Mouse (Mus musculus): ENCODE measurements around the gene Mt4. TPM values are rescaled to one million over a fixed set of nuclear protein-coding genes. Genes with fewer than 3 reads are reported as not detected.

Mt4 gene
- polyA plus RNA-seq (2021; fragmentation: Nextera tagmentation) = not detected in 2 replicates
- long read RNA-seq, experiment 1 = 0 reads
- long read RNA-seq, experiment 2 = 0 reads

DNA sequence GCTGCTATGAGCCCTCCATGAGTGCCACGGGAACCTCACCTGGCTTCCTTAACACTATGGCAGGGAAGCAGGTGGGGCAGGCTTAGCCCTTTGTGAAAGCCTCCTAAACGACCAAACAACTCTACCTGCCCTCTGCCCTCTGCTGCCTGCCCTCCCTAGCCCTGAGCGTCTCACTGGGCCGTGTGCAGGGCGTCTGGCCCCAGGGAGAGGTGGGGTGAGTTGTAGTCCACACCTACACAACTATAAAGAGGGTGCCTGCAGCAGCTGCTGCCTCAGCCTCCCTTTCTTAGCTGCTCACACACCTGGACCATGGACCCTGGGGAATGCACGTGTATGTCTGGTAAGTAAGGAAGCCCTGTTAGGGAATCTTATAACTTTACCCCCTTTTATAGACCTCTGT is at the start of gene Mt4:
Gene Mt4, plus strand, starts transcription at position 265 of the 400 bp plus-strand sequence.

DNA sequence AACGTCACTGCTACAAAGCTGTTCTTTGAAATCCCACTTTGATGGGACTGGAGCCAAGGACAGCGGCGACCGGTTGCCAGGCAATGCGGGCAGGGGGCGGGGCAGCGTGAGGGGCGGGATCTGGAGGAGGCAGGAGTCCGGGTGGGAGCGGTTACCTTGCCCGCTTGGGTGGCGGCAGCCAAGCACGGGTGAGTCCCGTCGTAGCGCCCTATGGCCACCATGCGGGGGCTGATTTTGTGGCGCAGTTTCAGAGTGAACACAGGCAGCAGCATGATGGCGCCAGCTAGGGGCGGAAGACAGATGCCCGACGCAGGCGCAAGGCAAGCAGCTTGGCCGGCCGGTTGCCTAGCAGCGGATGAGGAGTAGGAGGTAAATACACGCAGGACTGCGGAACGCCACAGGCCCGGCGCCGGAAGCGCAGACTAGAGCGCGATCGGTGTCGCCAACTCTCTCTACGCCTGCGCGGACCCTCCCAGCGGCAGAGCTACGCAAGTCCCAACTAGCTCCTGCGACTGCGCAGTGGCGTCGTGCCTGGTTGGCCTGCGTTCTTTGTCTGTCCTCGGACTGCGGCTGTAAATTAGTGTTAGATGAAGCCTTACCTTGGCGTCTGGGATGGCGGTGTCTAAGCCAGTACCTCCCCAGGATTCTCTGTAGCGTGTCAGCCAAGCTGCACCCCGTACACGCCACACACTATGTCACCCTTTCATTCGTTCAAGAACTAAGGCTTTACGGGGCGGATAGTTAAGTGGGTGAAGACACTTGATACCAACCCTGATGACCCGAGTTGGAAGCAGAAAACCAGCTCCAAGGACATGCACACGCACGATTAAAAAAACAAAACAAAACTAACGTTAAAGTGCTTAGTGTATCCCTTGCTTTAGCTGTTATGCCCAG is 38.7 kb upstream of the Mt4 start, which contains the start of gene Bbs2:
Gene Bbs2, minus strand, starts transcription at position 848 of the 894 bp plus-strand sequence.

DNA sequence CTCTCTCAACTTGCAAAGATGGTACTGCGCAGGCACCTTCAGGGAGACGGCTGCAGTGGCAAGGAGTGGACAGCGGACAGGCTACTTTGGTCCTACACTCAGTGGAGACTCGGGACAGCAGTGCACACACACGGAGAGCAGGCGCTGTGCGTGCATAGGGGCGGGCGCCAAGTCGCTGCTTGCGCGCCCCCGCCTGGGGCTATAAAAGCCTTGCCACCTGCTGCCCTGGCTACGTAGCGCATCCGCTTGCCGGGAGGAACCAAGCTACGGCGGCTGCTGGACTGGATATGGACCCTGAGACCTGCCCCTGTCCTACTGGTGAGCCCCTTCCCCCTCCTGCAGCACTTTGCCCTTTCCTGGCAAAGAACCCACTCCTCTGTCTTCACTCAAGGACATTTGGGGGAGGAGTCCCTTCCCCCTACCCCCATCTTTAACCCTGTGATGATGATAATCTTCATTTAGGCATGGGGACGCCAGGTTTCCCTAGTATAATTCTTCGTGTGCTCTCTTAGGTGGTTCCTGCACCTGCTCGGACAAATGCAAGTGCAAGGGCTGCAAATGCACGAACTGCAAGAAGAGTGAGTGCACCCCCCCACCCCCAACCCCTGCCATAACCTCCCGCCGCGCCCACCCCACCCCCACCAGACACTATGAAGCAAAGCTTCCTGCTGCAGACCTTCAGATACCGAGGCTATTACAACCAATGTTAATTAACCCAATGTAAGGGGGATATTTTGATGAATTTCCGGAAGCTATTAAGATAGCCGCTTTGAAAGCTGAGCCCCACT is 15.7 kb downstream of the Mt4 start, which contains the start of gene Mt3:
Gene Mt3, plus strand, starts transcription at position 95 of the 788 bp plus-strand sequence.

DNA sequence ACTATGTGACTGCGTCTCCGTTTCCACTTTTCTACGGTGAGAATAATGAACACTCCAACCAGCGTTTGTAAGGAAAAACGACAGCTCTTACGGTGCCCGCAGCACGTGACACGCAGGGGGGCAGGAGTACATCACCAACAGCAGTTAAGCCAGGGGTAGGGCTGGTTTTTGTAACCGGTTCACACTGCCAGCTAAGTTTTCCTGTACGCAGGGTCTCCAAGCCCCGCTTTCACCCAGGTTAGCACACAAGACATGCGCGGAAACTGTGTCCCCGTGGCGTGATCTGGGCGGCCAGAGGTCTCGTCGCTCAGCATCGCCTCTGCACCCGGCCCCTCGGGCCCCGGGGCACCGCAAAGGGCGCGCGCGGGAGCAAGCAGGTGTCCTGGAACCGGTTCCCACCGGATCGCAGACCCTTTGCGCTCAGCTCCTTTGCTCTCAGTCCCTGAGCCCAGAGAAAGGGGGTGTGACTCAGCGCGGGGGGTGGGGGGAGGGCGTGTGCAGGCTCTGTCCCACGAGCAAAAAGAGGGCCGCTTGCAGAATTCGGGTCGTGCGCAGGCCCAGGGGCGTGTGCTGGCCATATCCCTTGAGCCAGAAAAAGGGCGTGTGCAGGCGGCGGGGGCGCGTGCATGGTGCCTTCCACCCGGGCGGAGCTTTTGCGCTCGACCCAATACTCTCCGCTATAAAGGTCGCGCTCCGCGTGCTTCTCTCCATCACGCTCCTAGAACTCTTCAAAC is 35.2 kb downstream of the Mt4 start, which contains the start of gene Mt2:
Gene Mt2, plus strand, starts transcription at position 590 of the 734 bp plus-strand sequence.

DNA sequence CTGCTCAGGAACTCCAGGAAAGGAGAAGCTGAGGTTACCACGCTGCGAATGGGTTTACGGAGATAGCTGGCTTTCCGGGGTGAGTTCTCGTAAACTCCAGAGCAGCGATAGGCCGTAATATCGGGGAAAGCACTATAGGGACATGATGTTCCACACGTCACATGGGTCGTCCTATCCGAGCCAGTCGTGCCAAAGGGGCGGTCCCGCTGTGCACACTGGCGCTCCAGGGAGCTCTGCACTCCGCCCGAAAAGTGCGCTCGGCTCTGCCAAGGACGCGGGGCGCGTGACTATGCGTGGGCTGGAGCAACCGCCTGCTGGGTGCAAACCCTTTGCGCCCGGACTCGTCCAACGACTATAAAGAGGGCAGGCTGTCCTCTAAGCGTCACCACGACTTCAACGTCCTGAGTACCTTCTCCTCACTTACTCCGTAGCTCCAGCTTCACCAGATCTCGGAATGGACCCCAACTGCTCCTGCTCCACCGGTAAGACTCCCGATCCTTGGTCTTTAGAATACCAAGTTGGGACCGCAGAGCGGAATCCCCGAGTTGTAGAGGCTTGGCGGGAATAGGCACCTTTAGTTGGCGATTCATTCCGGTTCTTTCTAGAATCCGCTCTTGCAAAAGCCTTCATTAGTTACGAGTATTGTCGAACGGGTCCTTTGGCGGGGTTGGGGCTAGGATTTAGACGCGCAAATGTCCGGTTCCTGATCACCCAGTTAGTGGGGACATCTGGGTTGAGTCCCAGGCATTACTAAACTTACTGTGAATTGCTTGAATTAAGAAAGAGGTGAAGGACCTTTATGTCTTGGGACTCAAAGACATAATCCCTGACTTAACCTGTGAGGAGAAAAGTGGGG is 42.1 kb downstream of the Mt4 start, which contains the start of gene Mt1:
Gene Mt1, plus strand, starts transcription at position 226 of the 856 bp plus-strand sequence.

Other genes starting within 250 kb of the Mt4 start
- 37.2 and 80.5 TPM in 2 replicates for gene Amfr, start 124.4 kb upstream of the Mt4 start, polyA plus RNA-seq (2021; fragmentation: Nextera tagmentation)
- gene Nudt21, start 100.2 kb upstream of the Mt4 start, polyA plus RNA-seq (2021; fragmentation: Nextera tagmentation) = 26.4 and 27.2 TPM in 2 replicates
- gene Ogfod1, start 100.0 kb upstream of the Mt4 start, polyA plus RNA-seq (2021; fragmentation: Nextera tagmentation) = 45.5 and 56.9 TPM in 2 replicates
- gene Bbs2, start 38.3 kb upstream of the Mt4 start, polyA plus RNA-seq (2021; fragmentation: Nextera tagmentation) = 11.4 and 11.5 TPM in 2 replicates
- 1,224 and 1,264 TPM in 2 replicates for gene Mt3, start 15.4 kb downstream of the Mt4 start, polyA plus RNA-seq (2021; fragmentation: Nextera tagmentation)
- gene Mt2, start 35.5 kb downstream of the Mt4 start, polyA plus RNA-seq (2021; fragmentation: Nextera tagmentation) = 241 and 320 TPM in 2 replicates
- gene Mt1, start 41.9 kb downstream of the Mt4 start, polyA plus RNA-seq (2021; fragmentation: Nextera tagmentation) = 1,102 and 1,154 TPM in 2 replicates
- 8.2 and 9.8 TPM in 2 replicates for gene Nup93, start 77.4 kb downstream of the Mt4 start, polyA plus RNA-seq (2021; fragmentation: Nextera tagmentation)
- not detected in 2 replicates for gene Slc12a3, start 192.0 kb downstream of the Mt4 start, polyA plus RNA-seq (2021; fragmentation: Nextera tagmentation)
- gene Herpud1, start 249.2 kb downstream of the Mt4 start, polyA plus RNA-seq (2021; fragmentation: Nextera tagmentation) = 75.3 and 87.3 TPM in 2 replicates

All from left cerebral cortex, adult 6 months (tissue).